Mouse (Mus musculus): ENCODE data around the gene 1700113H08Rik.

DNA sequence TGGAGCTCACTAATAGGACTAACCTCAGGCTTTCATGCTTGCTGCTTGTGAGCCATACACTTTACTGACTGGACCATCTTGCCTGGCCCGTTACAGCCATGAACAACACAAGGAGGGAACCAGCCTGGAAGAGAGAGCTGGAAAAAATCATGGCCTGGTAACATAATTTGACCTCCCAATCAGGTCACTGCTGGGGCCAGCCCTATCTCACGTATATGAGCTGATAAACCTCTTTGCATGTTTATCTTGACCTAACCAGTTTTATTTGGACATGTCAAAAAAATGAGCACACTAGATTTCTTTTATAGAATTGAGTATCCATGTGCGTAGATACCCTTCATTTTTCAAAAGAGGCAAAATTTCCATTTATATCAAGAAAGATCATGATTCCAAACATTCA lies 213.9 kb downstream of the 1700113H08Rik start:
- TF ChIP-seq CTCF (IDR thresholded peaks at IDR 0.05; ENCODE audit: low read depth) = no peak
- no peak for TF ChIP-seq EP300 (IDR thresholded peaks at IDR 0.05; ENCODE audit: low read depth)

All from liver, embryonic 14.5 days (tissue).